Mouse (Mus musculus): ENCODE data around the gene Lrp11. TPM values are rescaled to one million over a fixed set of nuclear protein-coding genes. Genes with fewer than 3 reads are reported as not detected.
"Not testable (repeated sequence)": the region's sequence is repeated elsewhere in the genome, so short reads cannot be mapped to it uniquely, and the experiment has no call there.

Gene Lrp11
- total RNA-seq (2021), result 1 to 10 TPM; 1.9 to 2.2 TPM
- long read RNA-seq, experiment 1, partial matches to known transcripts, result 0 of 1 reads
- long read RNA-seq, experiment 1, other reads (novel, unspliced or antisense), result 1 of 1 reads
- long read RNA-seq, experiment 2, partial matches to known transcripts, result 0 of 3 reads
- long read RNA-seq, experiment 2, other reads (novel, unspliced or antisense), result 3 of 3 reads

- DNase-seq, result peak; percentile 85 to 88
- intact Hi-C loops (cut with DNase I), result no loop called here
Measured at GRCm38 (mm10) chr10:7589592-7590233, at the start of gene Lrp11. Gene Lrp11 (plus strand): TSS chr10:7589800.

GRCm38 (mm10) chr10:7578002-7578401 lies 11.6 kb upstream of the Lrp11 start:
- intact Hi-C loops (cut with DNase I), result no loop called here
- no peak for DNase-seq

- no peak for DNase-seq
- intact Hi-C loops (cut with DNase I), result no loop called here
Measured at GRCm38 (mm10) chr10:7581401-7581800, 8.2 kb upstream of the Lrp11 start.

- intact Hi-C loops (cut with DNase I), result no loop called here
- DNase-seq, result no peak
Measured at GRCm38 (mm10) chr10:7582157-7582890, 7.3 kb upstream of the Lrp11 start.

GRCm38 (mm10) chr10:7582891-7583557 lies 6.6 kb upstream of the Lrp11 start:
- intact Hi-C loops (cut with DNase I), result no loop called here
- DNase-seq, result no peak

- DNase-seq, result no peak
- intact Hi-C loops (cut with DNase I), result no loop called here
Measured at GRCm38 (mm10) chr10:7586771-7587170, 2.8 kb upstream of the Lrp11 start.

- no peak for DNase-seq
- intact Hi-C loops (cut with DNase I), result no loop called here
Measured at GRCm38 (mm10) chr10:7590234-7590689, 662 bp downstream of the Lrp11 start.

GRCm38 (mm10) chr10:7590792-7591191 lies 1.2 kb downstream of the Lrp11 start:
- DNase-seq, result no peak
- intact Hi-C loops (cut with DNase I), result no loop called here

- no peak for DNase-seq
- intact Hi-C loops (cut with DNase I), result no loop called here
Measured at GRCm38 (mm10) chr10:7594797-7595196, 5.2 kb downstream of the Lrp11 start.

GRCm38 (mm10) chr10:7596251-7596650 lies 6.7 kb downstream of the Lrp11 start:
- intact Hi-C loops (cut with DNase I), result no loop called here
- no peak for DNase-seq

- no peak for DNase-seq
- intact Hi-C loops (cut with DNase I), result no loop called here
Measured at GRCm38 (mm10) chr10:7598177-7598576, 8.6 kb downstream of the Lrp11 start.

- intact Hi-C loops (cut with DNase I), result loop anchor here (5.0 kb wide), 1 partner anchor 133 kb away; no protein-coding TSS in a partner anchor
- peak; percentile 59 to 72 for DNase-seq
Measured at GRCm38 (mm10) chr10:7600647-7601046, 11.0 kb downstream of the Lrp11 start.

- no peak for DNase-seq
Measured at GRCm38 (mm10) chr10:7605168-7605567, 15.6 kb downstream of the Lrp11 start.

GRCm38 (mm10) chr10:7606437-7606836 lies 16.8 kb downstream of the Lrp11 start:
- intact Hi-C loops (cut with DNase I), result no loop called here
- DNase-seq, result no peak

More at GRCm38 (mm10) chr10:7605168-7605567, 15.6 kb downstream of the Lrp11 start:
- intact Hi-C loops (cut with DNase I), result no loop called here

- no peak for DNase-seq
- intact Hi-C loops (cut with DNase I), result no loop called here
Measured at GRCm38 (mm10) chr10:7608611-7609010, 19.0 kb downstream of the Lrp11 start.

GRCm38 (mm10) chr10:7611647-7612046 lies 22.0 kb downstream of the Lrp11 start:
- no peak for DNase-seq
- intact Hi-C loops (cut with DNase I), result no loop called here

- intact Hi-C loops (cut with DNase I); DNase-seq: not testable (repeated sequence)
Measured at GRCm38 (mm10) chr10:7612210-7612609, 22.6 kb downstream of the Lrp11 start.

- intact Hi-C loops (cut with DNase I), result no loop called here
- DNase-seq, result no peak
Measured at GRCm38 (mm10) chr10:7614834-7615233, 25.2 kb downstream of the Lrp11 start.

GRCm38 (mm10) chr10:7617146-7617545 lies 27.5 kb downstream of the Lrp11 start:
- DNase-seq; intact Hi-C loops (cut with DNase I): not testable (repeated sequence)

GRCm38 (mm10) chr10:7617556-7617955 lies 28.0 kb downstream of the Lrp11 start:
- intact Hi-C loops (cut with DNase I); DNase-seq: not testable (repeated sequence)

- DNase-seq, result no peak
- intact Hi-C loops (cut with DNase I), result no loop called here
Measured at GRCm38 (mm10) chr10:7619821-7620241, 30.2 kb downstream of the Lrp11 start.

Measured in gastrocnemius, postnatal 36 days (tissue).